8 mouse cellular contexts compared by ENCODE assay signal in genomic region chr2:75659629-75659960, GRCm38 (mm10). TPM values are rescaled to one million over a fixed set of nuclear protein-coding genes. Genes with fewer than 3 reads are reported as not detected.
DNase-seq lines count a peak whose midpoint lies in the region; ATAC-seq and TF ChIP-seq lines count a peak whose summit lies in the region.

No protein-coding gene starts in this region.

- WGBS in lung, embryonic 16.5 days: 0% methylated on average over 37 of the region's 47 CpGs
- 2% methylated on average over 45 of the region's 47 CpGs for WGBS in thymus, adult 2 months

- H3K4me3 ChIP-seq in G1E (ENCODE audit: low read depth, low read length): peak overlapping the region; percentile 89
- peak overlapping the region; percentile 98 for H3K4me3 ChIP-seq in lung, embryonic 16.5 days (ENCODE audit: low read length)
- H3K4me3 ChIP-seq in thymus, adult 2 months (ENCODE audit: control insufficient read depth, insufficient read depth, low read length): peak overlapping the region; percentile 96

- H3K27ac ChIP-seq in lung, embryonic 16.5 days (ENCODE audit: low read length): peak overlapping the region; percentile 96
- peak overlapping the region; percentile 69 for H3K27ac ChIP-seq in thymus, adult 2 months (ENCODE audit: control insufficient read depth, insufficient read depth, low read length)

- peaks cover 27% of the 10 kb centered on the region for H3K4me1 ChIP-seq in G1E (ENCODE audit: insufficient read depth, low read depth, low read length)
- peaks cover 14% of the 10 kb centered on the region for H3K4me1 ChIP-seq in lung, embryonic 16.5 days (replicated peaks; ENCODE audit: control insufficient read depth, insufficient read depth, low read length)
- H3K4me1 ChIP-seq in thymus, adult 2 months (replicated peaks; ENCODE audit: control insufficient read depth, insufficient read depth, low read length): peaks cover 11% of the 10 kb centered on the region

- H3K4me2 ChIP-seq in lung, embryonic 16.5 days (ENCODE audit: low read depth, low read length): no peak overlapping the region

- peak overlapping the region; percentile 99 for H3K9ac ChIP-seq in lung, embryonic 16.5 days (ENCODE audit: low read length)

- no peak for TF ChIP-seq CTCF in G1E (IDR thresholded peaks at IDR 0.05; ENCODE audit: low read depth, low read length)
- no peak; the same call in 1 of the 2 replicates for TF ChIP-seq CTCF in thymus, adult 2 months (IDR thresholded peaks at IDR 0.05; ENCODE audit: borderline replicate concordance, control insufficient read depth, extremely low read depth, insufficient read depth, low read length, poor library complexity)

- H3K9me3 ChIP-seq in G1E (replicated peaks): no peaks in the 10 kb centered on the region
- no peaks in the 10 kb centered on the region for H3K9me3 ChIP-seq in lung, embryonic 16.5 days (ENCODE audit: control insufficient read depth, low read length)

- H3K27me3 ChIP-seq in G1E (ENCODE audit: insufficient read depth, low read length): no peaks in the 10 kb centered on the region
- H3K27me3 ChIP-seq in lung, embryonic 16.5 days (ENCODE audit: control insufficient read depth, insufficient read depth, low read depth, low read length): no peaks in the 10 kb centered on the region
- no peaks in the 10 kb centered on the region for H3K27me3 ChIP-seq in thymus, adult 2 months (ENCODE audit: control insufficient read depth, insufficient read depth, low read length)

- ATAC-seq in G1E (ENCODE audit: extremely low read depth, insufficient number of reproducible peaks, low FRiP score, poor library complexity, severe bottlenecking): no peak
- peak; percentile 50 to 70 for ATAC-seq in hematopoietic stem cell, adult 5-6 weeks (replicated peaks in 1 of 2; ENCODE audit: insufficient read depth in 1 of 2, low FRiP score in 2 of 2, low TSS enrichment in 1 of 2, low read depth in 1 of 2, poor library complexity in 2 of 2, severe bottlenecking in 2 of 2)
- ATAC-seq in lung, embryonic 16.5 days (ENCODE audit: low read depth): peak; percentile 77

- DNase-seq in G1E (ENCODE audit: low spot score): peak; percentile 95
- peak; percentile 92 for DNase-seq in cerebellum, adult 8-10 months
- DNase-seq in forelimb bud, embryonic 11.5 days (ENCODE audit: low read depth, low spot score): peak; percentile 78
- peak; percentile 92 for DNase-seq in layer of hippocampus, adult 9-11 months
- DNase-seq in ovary, adult 18-20 months (ENCODE audit: low spot score): peak; percentile 81
- peak; percentile 94 for DNase-seq in thymus, adult 2 months

- H3K36me3 ChIP-seq in G1E (replicated peaks): peaks cover 34% of the 10 kb centered on the region
- H3K36me3 ChIP-seq in lung, embryonic 16.5 days (ENCODE audit: control insufficient read depth, insufficient read depth, low read length): peaks cover 21% of the 10 kb centered on the region
- peaks cover 32% of the 10 kb centered on the region for H3K36me3 ChIP-seq in thymus, adult 2 months (ENCODE audit: control insufficient read depth, insufficient read depth, low read length)

- no peak for TF ChIP-seq POLR2A in thymus, adult 2 months (IDR thresholded peaks at IDR 0.05; ENCODE audit: control insufficient read depth, extremely low read depth, insufficient read depth, low read length, poor library complexity)

RNA-seq across cellular contexts. Expression of gene Hnrnpa3, which starts 0.5 kb away (rescaled TPM):
- 576 and 627 TPM in 2 replicates for total RNA-seq in G1E (2014; fragmentation: Nextera tagmentation)
- total RNA-seq in G1E (2017): 136 and 215 TPM in 2 replicates
- 283 and 509 TPM in 2 replicates for polyA plus RNA-seq in G1E (2012)
- 217 and 447 TPM in 2 replicates for total RNA-seq in hematopoietic stem cell, adult 5-6 weeks (2017)
- 298 and 346 TPM in 2 replicates for polyA plus RNA-seq in lung, embryonic 16.5 days (2015; fragmentation: Nextera tagmentation; extraction: Ambion mirVana)
- 45.4 and 47.2 TPM in 2 replicates for polyA plus RNA-seq in thymus, adult 2 months (2012; rRNA removed)

RNA-seq across cellular contexts. Expression of gene Nfe2l2, which starts 44.8 kb away (rescaled TPM):
- 104 and 113 TPM in 2 replicates for total RNA-seq in G1E (2014; fragmentation: Nextera tagmentation)
- 96.8 and 99.5 TPM in 2 replicates for total RNA-seq in G1E (2017)
- 9.1 and 12.4 TPM in 2 replicates for polyA plus RNA-seq in G1E (2012)
- 79.5 and 81.9 TPM in 2 replicates for total RNA-seq in hematopoietic stem cell, adult 5-6 weeks (2017)
- 134 and 137 TPM in 2 replicates for polyA plus RNA-seq in lung, embryonic 16.5 days (2015; fragmentation: Nextera tagmentation; extraction: Ambion mirVana)
- 38.4 and 42.2 TPM in 2 replicates for polyA plus RNA-seq in thymus, adult 2 months (2012; rRNA removed)
